Mouse (Mus musculus): ENCODE data around the gene Snf8. TPM values are rescaled to one million over a fixed set of nuclear protein-coding genes. Genes with fewer than 3 reads are reported as not detected.

The Snf8 gene
- total and polyA plus RNA-seq, 2 experiments from 2014 or later: 23.2 to 114 TPM

DNA sequence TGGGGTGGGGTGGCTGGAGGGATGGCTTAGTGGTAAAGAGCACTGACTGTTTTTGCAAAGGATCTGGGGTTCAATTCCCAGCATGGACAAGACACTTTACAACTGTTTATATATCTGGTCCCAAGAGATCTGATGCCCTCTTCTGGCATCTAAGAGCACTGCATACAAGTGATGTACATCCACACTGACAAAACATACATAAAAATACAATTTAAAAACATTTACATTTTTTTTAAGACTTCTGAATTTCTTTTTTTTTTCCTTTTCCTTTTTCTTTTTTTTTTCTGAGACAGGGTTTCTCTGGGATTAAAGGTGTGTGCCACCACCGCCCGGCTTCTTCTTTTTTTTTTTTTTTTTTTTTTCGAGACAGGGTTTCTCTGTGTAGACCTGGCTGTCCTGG, 1.4 kb upstream of the Snf8 start:
- DNase-seq (ENCODE audit: low spot score): peak; percentile 24
- no peak for ATAC-seq (ENCODE audit: low FRiP score)

GRCm38 (mm10) chr11:96034116-96034515, 569 bp upstream of the Snf8 start:
- Histone ChIP-seq H3K4me1 (ENCODE audit: insufficient read depth, low read length) (no peaks in the 10 kb centered on the region), H3K27me3 (ENCODE audit: insufficient read depth, low read length) (peaks cover 3% of the 10 kb centered on the region; the same call in 1 of the 2 replicates), H3K36me3 (ENCODE audit: insufficient read depth, low read length) (peaks cover 6% of the 10 kb centered on the region), H3K9me3 (ENCODE audit: low read length) (no peaks in the 10 kb centered on the region), H3K9ac (replicated peaks; ENCODE audit: low read length, poor library complexity, severe bottlenecking) (peak overlapping the region; percentile 74), H3K4me2 (ENCODE audit: low read depth, low read length, poor library complexity, severe bottlenecking) (peak overlapping the region; percentile 91), H3K4me3 (ENCODE audit: low read depth, low read length) (peak overlapping the region; percentile 84), H3K27ac (ENCODE audit: low read depth, low read length) (peak overlapping the region; percentile 63; the same call in 1 of the 2 replicates)
- DNase-seq (ENCODE audit: low spot score) (no peak), ATAC-seq (ENCODE audit: low FRiP score) (no peak)
- 53% methylated on average over 8 of the region's 8 CpGs for WGBS
- TF ChIP-seq CTCF (IDR thresholded peaks at IDR 0.05): no peak

More for the DNA sequence above, 1.4 kb upstream of the Snf8 start:
- Histone ChIP-seq H3K4me3 (ENCODE audit: low read depth, low read length) (no peak overlapping the region), H3K27ac (ENCODE audit: low read depth, low read length) (no peak overlapping the region), H3K9ac (replicated peaks; ENCODE audit: low read length, poor library complexity, severe bottlenecking) (no peak overlapping the region), H3K36me3 (ENCODE audit: insufficient read depth, low read length) (0 out of 2 replicates have a peak, but pooled peaks cover 3% of the 10 kb centered on the region), H3K9me3 (ENCODE audit: low read length) (no peaks in the 10 kb centered on the region), H3K4me1 (ENCODE audit: insufficient read depth, low read length) (no peaks in the 10 kb centered on the region), H3K4me2 (ENCODE audit: low read depth, low read length, poor library complexity, severe bottlenecking) (no peak overlapping the region), H3K27me3 (ENCODE audit: insufficient read depth, low read length) (peaks cover 7% of the 10 kb centered on the region; the same call in 1 of the 2 replicates)
- TF ChIP-seq CTCF (IDR thresholded peaks at IDR 0.05): peak; percentile 52
- WGBS: 94% methylated on average over 2 of the region's 3 CpGs

DNA sequence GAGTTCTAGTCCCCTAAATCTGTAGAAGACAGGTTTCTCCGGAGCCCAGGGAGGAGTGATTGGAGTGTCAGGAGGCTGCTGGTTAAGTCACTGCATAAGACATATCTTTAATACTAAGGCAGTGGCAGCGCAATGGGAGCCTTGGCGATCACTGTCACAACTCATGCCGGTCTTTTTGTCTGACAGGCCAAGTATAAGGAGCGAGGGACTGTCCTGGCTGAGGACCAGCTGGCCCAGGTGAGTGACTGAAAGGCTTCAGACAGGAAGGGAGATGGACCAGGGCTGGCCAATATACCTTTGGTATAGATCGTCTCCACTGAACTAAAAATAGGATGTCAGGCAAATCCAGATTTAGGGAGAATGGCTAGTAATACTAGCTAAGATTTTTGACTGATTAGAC, 448 bp downstream of the Snf8 start:
- H3K9me3 ChIP-seq (ENCODE audit: low read length): no peaks in the 10 kb centered on the region
- H3K36me3 ChIP-seq (ENCODE audit: insufficient read depth, low read length): peaks cover 10% of the 10 kb centered on the region
- TF ChIP-seq CTCF (IDR thresholded peaks at IDR 0.05): no peak
- ATAC-seq (ENCODE audit: low FRiP score) (peak; percentile 7; the same call in 1 of the 2 replicates), DNase-seq (ENCODE audit: low spot score) (no peak)
- peak overlapping the region; percentile 74 for H3K9ac ChIP-seq (replicated peaks; ENCODE audit: low read length, poor library complexity, severe bottlenecking)
- H3K4me1 ChIP-seq (ENCODE audit: insufficient read depth, low read length): no peaks in the 10 kb centered on the region
- 15% methylated on average over 6 of the region's 6 CpGs for WGBS
- no peaks in the 10 kb centered on the region for H3K27me3 ChIP-seq (ENCODE audit: insufficient read depth, low read length)
- peak overlapping the region; percentile 84 for H3K4me3 ChIP-seq (ENCODE audit: low read depth, low read length)
- H3K27ac ChIP-seq (ENCODE audit: low read depth, low read length): peak overlapping the region; percentile 63
- peak overlapping the region; percentile 91 for H3K4me2 ChIP-seq (ENCODE audit: low read depth, low read length, poor library complexity, severe bottlenecking)

- no peak overlapping the region for H3K27ac ChIP-seq (ENCODE audit: low read depth, low read length)
- H3K9ac ChIP-seq (replicated peaks; ENCODE audit: low read length, poor library complexity, severe bottlenecking): no peak overlapping the region
- no peak overlapping the region for H3K4me3 ChIP-seq (ENCODE audit: low read depth, low read length)
- no peak overlapping the region for H3K4me2 ChIP-seq (ENCODE audit: low read depth, low read length, poor library complexity, severe bottlenecking)
- WGBS: 93% methylated on average over 5 of the region's 5 CpGs
- no peaks in the 10 kb centered on the region for H3K27me3 ChIP-seq (ENCODE audit: insufficient read depth, low read length)
- H3K36me3 ChIP-seq (ENCODE audit: insufficient read depth, low read length): peaks cover 10% of the 10 kb centered on the region
- ATAC-seq (ENCODE audit: low FRiP score) (no peak), DNase-seq (ENCODE audit: low spot score) (no peak)
- TF ChIP-seq CTCF (IDR thresholded peaks at IDR 0.05): no peak
- H3K9me3 ChIP-seq (ENCODE audit: low read length): no peaks in the 10 kb centered on the region
- H3K4me1 ChIP-seq (ENCODE audit: insufficient read depth, low read length): no peaks in the 10 kb centered on the region
Measured at GRCm38 (mm10) chr11:96037499-96037898, 2.8 kb downstream of the Snf8 start.

GRCm38 (mm10) chr11:96038560-96038959, 3.9 kb downstream of the Snf8 start:
- Histone ChIP-seq H3K36me3 (ENCODE audit: insufficient read depth, low read length) (peaks cover 13% of the 10 kb centered on the region), H3K27ac (ENCODE audit: low read depth, low read length) (no peak overlapping the region), H3K4me2 (ENCODE audit: low read depth, low read length, poor library complexity, severe bottlenecking) (no peak overlapping the region), H3K9ac (replicated peaks; ENCODE audit: low read length, poor library complexity, severe bottlenecking) (no peak overlapping the region), H3K4me1 (ENCODE audit: insufficient read depth, low read length) (no peaks in the 10 kb centered on the region), H3K4me3 (ENCODE audit: low read depth, low read length) (no peak overlapping the region), H3K9me3 (ENCODE audit: low read length) (no peaks in the 10 kb centered on the region), H3K27me3 (ENCODE audit: insufficient read depth, low read length) (no peaks in the 10 kb centered on the region)
- no peak for DNase-seq (ENCODE audit: low spot score)
- no peak for TF ChIP-seq CTCF (IDR thresholded peaks at IDR 0.05)
- ATAC-seq (ENCODE audit: low FRiP score): no peak
- WGBS: 92% methylated on average over 1 of the region's 1 CpGs

GRCm38 (mm10) chr11:96044803-96045567, 10.3 kb downstream of the Snf8 start:
- 91% methylated on average over 11 of the region's 11 CpGs for WGBS
- ATAC-seq (ENCODE audit: low FRiP score) (no peak), DNase-seq (ENCODE audit: low spot score) (no peak)
- Histone ChIP-seq H3K4me3 (ENCODE audit: low read depth, low read length) (no peak overlapping the region), H3K4me1 (ENCODE audit: insufficient read depth, low read length) (no peaks in the 10 kb centered on the region), H3K4me2 (ENCODE audit: low read depth, low read length, poor library complexity, severe bottlenecking) (no peak overlapping the region), H3K27me3 (ENCODE audit: insufficient read depth, low read length) (no peaks in the 10 kb centered on the region), H3K36me3 (ENCODE audit: insufficient read depth, low read length) (peaks cover 40% of the 10 kb centered on the region), H3K9me3 (ENCODE audit: low read length) (no peaks in the 10 kb centered on the region), H3K9ac (replicated peaks; ENCODE audit: low read length, poor library complexity, severe bottlenecking) (no peak overlapping the region), H3K27ac (ENCODE audit: low read depth, low read length) (no peak overlapping the region)
- no peak for TF ChIP-seq CTCF (IDR thresholded peaks at IDR 0.05)
